Mouse (Mus musculus): ENCODE results near the gene Arhgdia. TPM values are rescaled to one million over a fixed set of nuclear protein-coding genes. Genes with fewer than 3 reads are reported as not detected.

Arhgdia gene
- polyA plus RNA-seq, 1 experiment = 760 TPM

DNA sequence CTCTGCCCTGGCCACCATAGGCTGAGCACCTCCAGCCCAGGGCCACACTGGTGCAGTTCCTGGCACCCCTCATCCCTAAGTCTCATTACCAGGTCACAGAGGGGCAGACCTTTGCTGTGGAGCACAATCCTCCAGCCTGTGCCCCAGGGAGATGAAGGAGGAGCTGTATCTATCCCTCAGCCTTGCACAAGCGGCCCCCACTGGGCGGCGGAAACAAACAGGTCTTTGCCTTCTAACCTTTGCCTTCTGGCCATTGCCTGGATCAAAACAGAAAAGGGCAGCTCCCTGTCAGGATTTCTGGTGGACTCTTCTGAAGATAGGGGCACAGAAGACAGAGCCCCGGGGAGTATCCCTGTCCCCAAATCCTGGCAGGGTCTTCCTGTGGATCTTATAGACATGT lies 52.5 kb downstream of the Arhgdia start:
- Histone ChIP-seq H3K4me1 (ENCODE audit: control insufficient read depth, insufficient read depth, low read length) (peaks cover 12% of the 10 kb centered on the region), H3K27ac (ENCODE audit: insufficient read depth, low read depth, low read length) (no peak overlapping the region)
- TF ChIP-seq POLR2A (IDR thresholded peaks at IDR 0.05; ENCODE audit: borderline replicate concordance, low read depth, low read length) = no peak
- TF ChIP-seq CTCF (IDR thresholded peaks at IDR 0.05; ENCODE audit: low read depth, low read length) = no peak

More for the DNA sequence above, 52.5 kb downstream of the Arhgdia start:
- no peak overlapping the region for H3K4me3 ChIP-seq (ENCODE audit: insufficient read depth, low read length)

Other genes with a start within 250 kb of the Arhgdia start
- gene Actg1, start 233.1 kb downstream of the Arhgdia start, polyA plus RNA-seq (2012; ENCODE audit: insufficient read depth, insufficient read length, missing spikeins) = 2,086 and 2,131 TPM in 2 replicates
- gene Fscn2, start 220.1 kb downstream of the Arhgdia start, polyA plus RNA-seq (2012; ENCODE audit: insufficient read depth, insufficient read length, missing spikeins) = not detected in 2 replicates
- gene Faap100, start 202.9 kb downstream of the Arhgdia start, polyA plus RNA-seq (2012; ENCODE audit: insufficient read depth, insufficient read length, missing spikeins) = 10.4 and 13.1 TPM in 2 replicates
- 45.6 and 46.6 TPM in 2 replicates for gene Nploc4, start 143.9 kb downstream of the Arhgdia start, polyA plus RNA-seq (2012; ENCODE audit: insufficient read depth, insufficient read length, missing spikeins)
- gene Tspan10, start 139.0 kb downstream of the Arhgdia start, polyA plus RNA-seq (2012; ENCODE audit: insufficient read depth, insufficient read length, missing spikeins) = 0.32 TPM in 1 of 2 replicates, not detected in the other
- 0.49 and 0.62 TPM in 2 replicates for gene Pde6g, start 128.1 kb downstream of the Arhgdia start, polyA plus RNA-seq (2012; ENCODE audit: insufficient read depth, insufficient read length, missing spikeins)
- gene Oxld1, start 123.6 kb downstream of the Arhgdia start, polyA plus RNA-seq (2012; ENCODE audit: insufficient read depth, insufficient read length, missing spikeins) = 11.4 and 15.4 TPM in 2 replicates
- gene Ccdc137, start 123.5 kb downstream of the Arhgdia start, polyA plus RNA-seq (2012; ENCODE audit: insufficient read depth, insufficient read length, missing spikeins) = 9.9 and 16.6 TPM in 2 replicates
- gene Arl16, start 114.0 kb downstream of the Arhgdia start, polyA plus RNA-seq (2012; ENCODE audit: insufficient read depth, insufficient read length, missing spikeins) = 13.0 and 13.6 TPM in 2 replicates
- gene Mrpl12, start 97.0 kb downstream of the Arhgdia start, polyA plus RNA-seq (2012; ENCODE audit: insufficient read depth, insufficient read length, missing spikeins) = 43.3 and 46.7 TPM in 2 replicates
- gene Slc25a10, start 89.8 kb downstream of the Arhgdia start, polyA plus RNA-seq (2012; ENCODE audit: insufficient read depth, insufficient read length, missing spikeins) = 62.9 and 65.6 TPM in 2 replicates
- gene Gcgr, start 50.9 kb downstream of the Arhgdia start, polyA plus RNA-seq (2012; ENCODE audit: insufficient read depth, insufficient read length, missing spikeins) = not detected in 2 replicates
- 63.5 and 64.0 TPM in 2 replicates for gene Mcrip1, start 31.9 kb downstream of the Arhgdia start, polyA plus RNA-seq (2012; ENCODE audit: insufficient read depth, insufficient read length, missing spikeins)
- gene Ppp1r27, start 30.5 kb downstream of the Arhgdia start, polyA plus RNA-seq (2012; ENCODE audit: insufficient read depth, insufficient read length, missing spikeins) = not detected in 2 replicates
- gene P4hb, start 8.4 kb downstream of the Arhgdia start, polyA plus RNA-seq (2012; ENCODE audit: insufficient read depth, insufficient read length, missing spikeins) = 292 and 334 TPM in 2 replicates
- 97.5 and 121 TPM in 2 replicates for gene Alyref, start 16.7 kb upstream of the Arhgdia start, polyA plus RNA-seq (2012; ENCODE audit: insufficient read depth, insufficient read length, missing spikeins)
- 127 and 128 TPM in 2 replicates for gene Anapc11, start 16.8 kb upstream of the Arhgdia start, polyA plus RNA-seq (2012; ENCODE audit: insufficient read depth, insufficient read length, missing spikeins)
- 1.4 TPM in 1 of 2 replicates, not detected in the other for gene Npb, start 26.9 kb upstream of the Arhgdia start, polyA plus RNA-seq (2012; ENCODE audit: insufficient read depth, insufficient read length, missing spikeins)
- gene Pcyt2, start 36.3 kb upstream of the Arhgdia start, polyA plus RNA-seq (2012; ENCODE audit: insufficient read depth, insufficient read length, missing spikeins) = 52.4 and 64.5 TPM in 2 replicates
- 78.5 and 91.5 TPM in 2 replicates for gene Sirt7, start 43.6 kb upstream of the Arhgdia start, polyA plus RNA-seq (2012; ENCODE audit: insufficient read depth, insufficient read length, missing spikeins)
- 76.0 and 77.5 TPM in 2 replicates for gene Mafg, start 52.0 kb upstream of the Arhgdia start, polyA plus RNA-seq (2012; ENCODE audit: insufficient read depth, insufficient read length, missing spikeins)
- gene Pycr1, start 62.1 kb upstream of the Arhgdia start, polyA plus RNA-seq (2012; ENCODE audit: insufficient read depth, insufficient read length, missing spikeins) = 0.61 and 0.78 TPM in 2 replicates
- not detected in 2 replicates for gene Myadml2, start 66.5 kb upstream of the Arhgdia start, polyA plus RNA-seq (2012; ENCODE audit: insufficient read depth, insufficient read length, missing spikeins)
- not detected in 2 replicates for gene Notum, start 79.6 kb upstream of the Arhgdia start, polyA plus RNA-seq (2012; ENCODE audit: insufficient read depth, insufficient read length, missing spikeins)
- 42.8 and 50.5 TPM in 2 replicates for gene Aspscr1, start 91.3 kb upstream of the Arhgdia start, polyA plus RNA-seq (2012; ENCODE audit: insufficient read depth, insufficient read length, missing spikeins)
- gene Cenpx, start 132.1 kb upstream of the Arhgdia start, polyA plus RNA-seq (2012; ENCODE audit: insufficient read depth, insufficient read length, missing spikeins) = 109 and 110 TPM in 2 replicates
- 34.3 and 46.1 TPM in 2 replicates for gene Lrrc45, start 132.3 kb upstream of the Arhgdia start, polyA plus RNA-seq (2012; ENCODE audit: insufficient read depth, insufficient read length, missing spikeins)
- gene Rac3, start 139.8 kb upstream of the Arhgdia start, polyA plus RNA-seq (2012; ENCODE audit: insufficient read depth, insufficient read length, missing spikeins) = 14.3 and 18.1 TPM in 2 replicates
- 65.0 and 65.6 TPM in 2 replicates for gene Dcxr, start 145.7 kb upstream of the Arhgdia start, polyA plus RNA-seq (2012; ENCODE audit: insufficient read depth, insufficient read length, missing spikeins)
- gene Cbr2, start 150.5 kb upstream of the Arhgdia start, polyA plus RNA-seq (2012; ENCODE audit: insufficient read depth, insufficient read length, missing spikeins) = 57.0 and 81.4 TPM in 2 replicates
- 13.2 and 32.4 TPM in 2 replicates for gene Hmga1b, start 181.2 kb upstream of the Arhgdia start, polyA plus RNA-seq (2012; ENCODE audit: insufficient read depth, insufficient read length, missing spikeins)
- gene Rfng, start 202.6 kb upstream of the Arhgdia start, polyA plus RNA-seq (2012; ENCODE audit: insufficient read depth, insufficient read length, missing spikeins) = 18.3 and 22.6 TPM in 2 replicates
- 34.7 and 41.1 TPM in 2 replicates for gene Gps1, start 202.6 kb upstream of the Arhgdia start, polyA plus RNA-seq (2012; ENCODE audit: insufficient read depth, insufficient read length, missing spikeins)
- gene Dus1l, start 214.8 kb upstream of the Arhgdia start, polyA plus RNA-seq (2012; ENCODE audit: insufficient read depth, insufficient read length, missing spikeins) = 22.7 and 28.5 TPM in 2 replicates
- 6.9 and 8.1 TPM in 2 replicates for gene Fasn, start 242.9 kb upstream of the Arhgdia start, polyA plus RNA-seq (2012; ENCODE audit: insufficient read depth, insufficient read length, missing spikeins)